Mouse (Mus musculus): Measurements from ENCODE around the gene Notch2. TPM values are rescaled to one million over a fixed set of nuclear protein-coding genes. Genes with fewer than 3 reads are reported as not detected.
"Not testable (repeated sequence)": the region's sequence is repeated elsewhere in the genome, so short reads cannot be mapped to it uniquely, and the experiment has no call there.

The Notch2 gene
- total RNA-seq, 2 experiments from 2014 or later, result 11.1 to 11.5 TPM

DNA sequence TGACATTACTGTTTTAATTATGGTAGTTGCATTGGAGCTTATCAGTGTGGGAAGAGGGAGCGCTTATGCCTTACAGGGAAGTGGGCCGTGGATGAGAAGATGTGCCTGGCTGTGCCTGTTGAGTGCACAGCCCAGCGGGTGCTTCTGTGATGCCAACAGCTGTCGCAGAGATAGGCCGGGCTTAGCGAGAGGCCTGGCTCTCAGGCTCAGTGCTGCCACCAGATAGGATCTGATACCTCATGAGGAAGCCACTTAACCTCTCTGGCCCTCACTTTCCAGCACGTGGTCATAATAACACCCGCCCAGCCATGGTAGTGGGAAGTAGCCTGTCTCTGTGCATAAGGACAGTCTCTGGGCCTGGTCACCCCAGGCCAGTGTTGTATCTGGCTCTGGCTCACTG, 33.0 kb downstream of the Notch2 start:
- peak; percentile 89 for ATAC-seq (replicated peaks; ENCODE audit: low FRiP score, poor library complexity, severe bottlenecking)

DNA sequence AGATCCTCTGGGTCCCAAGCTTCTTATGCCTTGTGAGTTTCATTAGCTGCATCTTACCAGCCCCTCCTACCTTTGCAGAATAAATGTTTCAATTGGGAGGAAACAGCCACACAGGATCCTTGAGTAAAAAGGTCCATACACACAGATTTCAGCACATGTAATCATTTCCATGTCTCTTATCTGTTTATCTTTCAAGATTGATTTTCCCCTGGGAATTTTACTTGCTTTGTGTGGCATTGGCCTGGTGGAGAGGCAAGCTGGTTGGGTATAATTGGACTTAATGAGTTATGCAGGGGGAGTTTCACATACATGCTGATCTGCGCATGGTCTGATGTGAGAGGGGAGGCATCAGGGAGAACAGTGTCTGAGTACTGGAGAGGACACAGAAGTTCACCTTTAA, 36.3 kb downstream of the Notch2 start:
- ATAC-seq (replicated peaks; ENCODE audit: low FRiP score, poor library complexity, severe bottlenecking), result no peak

DNA sequence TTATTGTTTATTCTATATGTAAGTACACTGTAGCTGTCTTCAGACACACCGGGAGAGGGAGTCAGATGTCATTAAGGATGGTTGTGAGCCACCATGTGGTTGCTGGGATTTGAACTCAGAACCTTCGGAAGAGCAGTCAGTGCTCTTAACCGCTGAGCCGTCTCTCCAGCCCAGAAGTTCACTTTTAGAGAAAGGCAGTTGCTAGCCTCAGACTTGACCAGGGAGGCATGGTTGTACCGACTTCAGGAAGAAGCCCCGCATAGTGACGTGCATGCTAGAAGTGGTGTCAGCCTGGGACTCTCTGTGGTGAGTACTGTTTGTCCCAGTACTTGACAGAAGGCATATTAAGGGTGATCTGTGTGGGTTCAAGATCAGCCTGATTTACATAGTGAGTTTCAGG, 36.8 kb downstream of the Notch2 start:
- ATAC-seq (replicated peaks; ENCODE audit: low FRiP score, poor library complexity, severe bottlenecking), result not testable (repeated sequence)

DNA sequence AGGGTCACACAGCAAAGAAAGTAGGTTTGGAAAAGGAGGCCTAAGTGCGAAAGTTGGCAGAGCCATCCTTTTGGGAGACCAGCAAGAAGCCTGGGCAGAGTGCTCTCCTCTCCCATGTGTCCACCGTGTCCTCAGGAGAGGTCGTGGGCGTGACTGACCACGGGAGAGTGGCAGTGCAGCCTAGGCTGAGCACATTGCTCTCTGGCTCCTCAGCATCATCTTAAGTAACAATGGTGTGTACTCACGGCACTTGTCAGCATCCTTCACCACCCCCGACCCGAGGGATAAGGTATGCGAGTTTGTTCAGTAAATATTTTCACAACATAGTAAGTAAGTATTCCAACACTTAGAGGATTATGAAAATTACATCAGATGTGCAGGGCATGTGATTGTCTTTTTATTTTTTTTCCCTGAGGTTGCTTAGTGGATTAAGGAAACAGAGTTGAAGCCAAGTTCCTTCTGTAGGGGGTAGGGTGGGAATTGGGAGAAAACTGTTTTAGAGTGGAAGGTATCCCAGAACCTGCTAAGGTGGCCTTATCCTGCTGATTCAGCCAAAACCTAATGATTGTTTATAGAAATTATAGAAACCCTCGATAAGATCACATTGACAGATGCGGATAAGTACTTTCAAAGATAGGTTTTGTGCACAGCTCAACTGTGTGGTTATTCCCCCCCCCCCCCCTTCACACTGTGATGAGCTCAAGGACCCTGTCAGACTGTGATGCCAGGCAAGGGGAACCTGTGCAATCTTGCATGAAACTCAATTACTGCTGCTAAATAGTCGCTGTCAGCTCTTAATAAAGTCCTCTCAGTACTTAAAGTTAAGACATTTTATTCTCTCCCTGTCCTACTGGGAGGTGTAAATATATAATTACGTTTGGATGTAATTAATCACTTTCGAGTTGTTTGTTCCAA, 37.4 kb downstream of the Notch2 start:
- no peak for ATAC-seq (replicated peaks; ENCODE audit: low FRiP score, poor library complexity, severe bottlenecking)

DNA sequence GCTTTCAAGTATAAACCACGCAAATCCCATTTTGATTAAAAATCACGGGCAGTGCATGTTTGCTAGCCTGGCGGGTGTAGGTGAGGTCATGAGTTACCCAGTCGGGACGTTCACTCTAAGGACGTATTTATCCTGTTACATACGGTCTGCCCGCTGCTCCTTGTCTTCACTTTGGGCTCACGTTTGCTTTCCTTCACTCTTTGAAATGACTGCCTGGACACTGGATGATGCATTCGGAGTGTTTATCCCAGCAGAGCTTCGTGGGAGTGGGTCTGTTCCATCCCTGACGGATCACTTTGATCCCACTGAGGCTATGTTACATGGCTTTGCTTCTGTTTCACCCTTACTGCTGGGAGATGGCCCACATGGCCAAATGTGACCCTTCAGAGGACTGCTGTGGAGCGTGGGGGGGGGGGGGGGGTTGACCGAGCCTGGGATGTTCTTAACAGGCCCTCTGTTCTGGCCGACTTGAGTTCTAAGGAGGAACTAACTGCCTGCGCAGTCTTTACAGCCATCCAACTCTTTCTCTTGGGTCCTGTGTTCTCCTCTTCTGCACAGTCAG, 38.2 kb downstream of the Notch2 start:
- ATAC-seq (replicated peaks; ENCODE audit: low FRiP score, poor library complexity, severe bottlenecking), result no peak

DNA sequence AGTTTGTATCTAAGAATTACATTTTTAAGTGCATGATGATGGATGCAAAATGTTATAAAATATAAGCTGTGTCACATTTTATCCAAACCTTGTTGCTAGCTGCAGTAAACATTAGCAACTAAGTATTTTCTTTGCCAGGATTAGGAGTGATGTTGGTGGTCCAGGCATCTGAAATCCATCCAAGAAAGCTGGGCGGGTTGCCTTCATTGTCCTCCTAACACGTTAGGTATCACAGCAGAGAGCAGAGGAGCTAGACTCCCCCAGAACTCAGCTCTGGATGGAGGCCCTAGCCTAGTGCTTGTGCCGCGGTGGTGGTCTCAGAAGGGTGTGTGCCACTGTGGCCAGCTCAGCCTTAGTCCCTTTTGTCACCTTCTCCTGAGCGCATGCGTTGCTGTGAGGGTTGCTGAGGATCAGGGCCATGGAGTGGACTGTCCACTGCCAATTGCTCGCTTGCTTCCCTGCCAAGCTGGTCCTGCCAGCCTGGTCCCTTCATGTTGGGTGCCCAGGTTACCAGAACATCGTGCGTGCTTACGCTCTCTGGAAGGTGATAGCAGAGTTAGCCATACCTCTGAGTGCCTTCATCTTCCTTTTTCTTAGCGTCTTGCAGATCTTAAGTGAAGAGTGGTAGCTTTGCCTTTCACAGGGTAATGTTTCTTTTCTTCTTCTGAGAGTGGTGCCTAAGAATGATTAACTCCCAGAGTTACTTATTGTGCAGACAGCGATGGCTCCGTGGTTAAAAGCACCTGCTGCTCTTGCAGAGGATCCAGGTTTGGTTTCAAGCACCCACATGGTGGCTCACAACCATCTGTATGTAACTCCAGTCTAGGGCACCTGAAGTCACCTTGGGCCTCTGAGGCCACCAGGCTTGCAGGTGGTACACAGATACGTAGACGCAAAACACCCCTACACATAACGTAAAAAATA, 39.4 kb downstream of the Notch2 start:
- ATAC-seq (replicated peaks; ENCODE audit: low FRiP score, poor library complexity, severe bottlenecking), result no peak

DNA sequence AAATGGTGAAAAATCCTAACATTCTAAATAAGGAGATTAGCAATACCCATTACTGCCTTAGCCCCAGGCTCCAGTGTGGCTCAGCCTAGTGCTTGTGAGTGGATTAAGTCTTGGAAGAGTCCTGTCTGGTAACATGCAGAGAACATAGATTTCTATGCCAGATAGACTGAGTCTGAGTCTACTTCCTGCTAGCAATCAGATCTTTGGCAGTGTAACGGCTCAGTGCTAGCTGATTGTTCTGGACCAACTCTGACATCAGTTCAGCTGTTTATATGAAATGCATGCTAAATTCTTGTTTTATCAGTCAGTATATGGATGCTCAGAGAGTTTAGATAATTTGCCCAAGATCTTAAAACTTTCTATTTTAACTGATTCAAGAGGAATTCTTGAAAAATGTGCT, 40.5 kb downstream of the Notch2 start:
- no peak for ATAC-seq (replicated peaks; ENCODE audit: low FRiP score, poor library complexity, severe bottlenecking)

DNA sequence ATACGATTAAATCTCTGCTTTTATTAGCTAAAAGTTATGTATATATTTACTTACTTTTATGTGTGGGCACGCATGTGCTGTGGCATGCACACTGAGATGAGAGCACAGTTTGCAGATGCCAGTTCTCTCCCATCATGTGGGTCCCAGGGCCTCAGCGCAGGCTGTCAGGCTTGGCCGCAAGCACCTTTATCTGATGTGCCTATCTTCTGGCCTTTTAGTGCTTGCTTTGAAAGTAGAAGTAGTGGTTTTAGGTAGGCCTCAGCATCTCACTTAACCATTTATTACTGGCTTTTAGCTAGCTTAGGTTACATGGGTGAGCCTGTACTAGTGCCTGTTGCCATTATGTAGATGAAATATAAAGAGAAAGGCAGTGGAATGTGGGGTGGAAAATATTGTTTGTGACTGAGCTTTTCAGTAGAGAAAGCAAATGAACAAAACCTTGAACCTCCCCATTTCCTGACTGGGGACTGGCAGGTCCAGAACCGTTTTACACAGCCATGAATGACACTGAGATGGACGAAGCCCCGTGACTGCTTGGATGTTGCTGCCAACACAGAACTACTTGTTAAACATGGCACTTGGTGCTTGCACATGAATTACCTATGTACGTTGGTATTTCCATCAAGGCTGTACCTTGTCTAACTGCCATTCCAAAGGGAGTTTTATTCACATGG, 41.1 kb downstream of the Notch2 start:
- ATAC-seq (replicated peaks; ENCODE audit: low FRiP score, poor library complexity, severe bottlenecking), result no peak

DNA sequence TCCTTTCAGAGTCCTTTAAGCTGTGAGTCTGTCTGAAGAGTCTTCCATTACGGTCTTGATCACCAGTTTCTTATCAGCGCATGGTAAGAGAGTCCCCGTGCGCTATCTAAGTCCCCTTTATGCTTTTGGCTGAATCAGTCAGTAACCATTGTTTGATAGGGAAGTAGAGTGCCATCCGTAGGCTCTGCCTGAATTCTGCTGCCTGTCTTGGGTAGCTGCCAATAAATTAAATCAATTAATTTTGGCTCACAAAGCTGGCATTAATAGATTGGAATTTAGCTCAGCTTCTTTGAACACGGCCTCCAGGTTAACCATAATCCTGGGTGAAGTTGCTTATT, 41.6 kb downstream of the Notch2 start:
- no peak for ATAC-seq (replicated peaks; ENCODE audit: low FRiP score, poor library complexity, severe bottlenecking)

DNA sequence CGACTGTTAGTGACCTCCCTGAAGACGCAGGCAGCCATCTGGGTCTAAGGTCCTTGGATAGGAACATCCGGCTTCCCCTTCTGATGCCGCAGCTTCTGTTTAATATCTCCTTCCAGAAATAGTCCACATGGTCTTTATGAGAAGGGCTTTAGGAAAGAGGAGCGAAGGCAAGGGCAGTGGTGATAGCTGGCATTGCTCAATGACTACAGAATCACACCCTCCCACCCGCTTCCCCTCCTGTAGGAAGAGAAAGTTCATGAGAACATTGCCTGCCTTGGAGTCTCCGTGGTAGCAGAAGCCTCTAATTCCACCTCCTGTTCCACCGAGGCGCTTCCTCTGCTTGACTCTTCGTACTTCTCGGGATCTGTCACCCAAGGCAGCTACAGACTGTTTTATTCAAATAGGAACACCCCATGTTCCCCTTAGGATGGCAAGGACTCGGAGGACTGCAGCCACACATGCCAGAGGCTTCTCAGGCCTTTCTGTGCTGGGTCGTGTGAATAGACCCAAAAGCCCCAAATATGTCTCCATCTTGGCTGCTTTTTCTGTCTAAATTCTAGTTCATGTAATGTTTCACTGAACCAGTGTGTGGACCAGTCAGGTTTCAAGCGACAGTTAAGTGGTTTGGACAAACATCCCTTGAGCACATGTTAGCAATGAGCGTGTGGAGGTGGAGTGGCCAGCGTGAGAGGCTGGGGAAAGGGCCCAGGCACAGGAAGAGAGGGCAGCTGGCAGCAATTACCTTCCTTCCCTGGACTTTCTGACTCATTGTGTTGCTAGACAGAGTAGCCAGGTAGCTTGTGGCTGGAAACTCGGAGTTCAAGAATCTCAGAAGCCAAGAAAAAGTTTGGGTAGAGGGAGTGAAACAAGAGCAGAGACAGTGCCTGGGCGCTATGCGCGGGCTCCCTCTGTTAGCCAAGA, 42.7 kb downstream of the Notch2 start:
- no peak for ATAC-seq (replicated peaks; ENCODE audit: low FRiP score, poor library complexity, severe bottlenecking)

DNA sequence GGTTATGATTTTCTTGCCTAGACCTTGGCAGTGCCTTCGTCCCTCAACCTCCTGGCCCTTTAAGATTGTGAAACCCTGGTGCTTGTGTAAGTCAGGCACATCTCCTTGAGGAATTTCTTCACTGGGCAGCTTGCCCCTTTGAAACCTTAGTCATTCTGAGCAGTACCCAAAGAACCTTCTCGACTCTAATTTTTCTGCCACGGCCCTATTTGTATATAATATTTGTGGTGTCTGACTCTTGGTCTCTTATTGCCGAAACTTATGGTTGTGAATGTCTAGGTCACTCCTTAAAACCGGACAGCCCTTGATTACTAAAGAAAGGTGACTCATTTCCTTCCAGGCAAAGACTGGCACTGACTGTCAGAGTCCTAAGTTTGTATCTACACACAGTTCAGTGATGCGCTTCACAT, 43.6 kb downstream of the Notch2 start:
- no peak for ATAC-seq (replicated peaks; ENCODE audit: low FRiP score, poor library complexity, severe bottlenecking)

DNA sequence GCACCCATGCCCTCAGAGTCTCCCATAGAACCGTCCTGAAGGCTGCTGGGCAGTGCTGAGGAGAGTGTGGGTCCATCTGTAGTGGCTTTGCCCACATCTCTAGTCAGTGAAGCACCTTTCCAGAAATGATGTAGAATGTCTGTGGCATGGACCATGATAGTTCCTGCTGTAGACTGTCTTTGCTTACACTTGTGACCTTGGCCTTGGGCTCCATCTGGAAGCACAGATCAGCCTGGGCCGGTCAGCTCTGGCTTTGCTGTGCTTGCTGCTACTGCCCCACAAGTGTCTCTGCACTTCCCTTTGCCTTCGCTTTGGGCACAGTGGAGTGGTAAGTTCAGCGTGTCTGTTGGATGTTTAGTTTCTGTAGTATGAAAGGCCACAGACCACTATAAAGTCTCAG, 45.7 kb downstream of the Notch2 start:
- ATAC-seq (replicated peaks; ENCODE audit: low FRiP score, poor library complexity, severe bottlenecking), result no peak

DNA sequence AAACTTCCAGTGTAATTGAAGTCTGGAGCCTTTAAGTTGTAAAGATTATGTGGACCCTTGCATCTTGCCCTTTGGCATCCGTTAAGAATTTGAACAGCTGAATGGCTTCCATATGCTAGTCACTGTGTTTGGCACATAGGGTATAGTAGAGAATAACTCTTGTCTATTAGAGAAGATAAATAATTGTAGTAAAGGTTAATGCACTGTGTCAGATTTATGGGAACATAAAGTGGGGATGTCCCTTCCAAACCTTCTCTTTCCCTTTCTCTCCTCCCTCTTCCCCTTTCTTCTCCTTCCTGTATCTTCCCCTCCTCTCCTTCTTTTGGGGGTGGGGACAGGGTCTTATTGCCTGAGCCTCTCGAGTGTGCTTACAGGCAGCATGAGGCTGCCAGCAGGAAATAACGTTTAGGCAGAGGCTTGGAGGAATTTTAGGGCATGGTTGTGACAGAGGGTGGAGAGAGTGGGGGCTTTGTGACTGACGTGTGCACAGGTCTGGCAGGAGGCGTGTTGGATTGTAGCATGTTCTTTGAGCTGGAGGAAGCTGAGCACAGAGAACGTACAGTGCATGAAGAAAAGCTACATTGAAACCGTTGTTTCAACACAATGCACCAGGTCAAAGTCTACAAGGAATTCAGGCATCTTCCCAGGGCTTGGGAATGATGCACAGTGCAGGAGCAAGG, 47.8 kb downstream of the Notch2 start:
- ATAC-seq (replicated peaks; ENCODE audit: low FRiP score, poor library complexity, severe bottlenecking), result no peak

DNA sequence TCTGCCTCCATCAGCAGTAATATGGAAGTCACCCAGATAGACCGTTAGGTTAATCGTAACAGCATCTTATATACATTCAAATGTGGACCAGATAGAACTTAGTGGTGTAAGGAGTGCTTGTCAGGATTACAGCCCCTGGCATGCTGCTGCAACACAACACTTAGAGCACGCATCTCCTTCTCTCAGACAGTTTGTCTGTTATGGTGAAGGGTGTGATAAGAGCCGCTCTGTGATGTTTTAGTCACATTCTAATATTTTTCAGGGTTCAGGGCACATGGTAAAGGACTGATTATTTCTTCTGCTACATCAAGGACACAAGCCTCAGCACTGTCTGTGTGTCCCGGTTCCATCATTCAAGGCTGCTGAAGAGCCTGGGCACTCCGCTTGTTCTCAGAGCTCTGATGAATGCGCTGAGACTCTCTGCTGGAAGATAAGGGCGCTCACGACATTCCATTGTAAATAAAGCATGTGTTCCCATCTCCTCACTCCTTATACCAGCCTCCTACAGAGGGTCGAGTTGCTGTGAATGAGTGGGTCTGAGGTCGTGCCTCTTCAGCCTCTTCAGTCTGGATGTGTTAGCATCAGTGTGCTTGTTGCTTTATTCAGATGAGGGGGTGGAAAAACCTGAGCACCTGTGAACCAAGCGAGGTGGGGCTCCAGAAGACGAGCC, 48.5 kb downstream of the Notch2 start:
- peak; percentile 35 for ATAC-seq (replicated peaks; ENCODE audit: low FRiP score, poor library complexity, severe bottlenecking)

DNA sequence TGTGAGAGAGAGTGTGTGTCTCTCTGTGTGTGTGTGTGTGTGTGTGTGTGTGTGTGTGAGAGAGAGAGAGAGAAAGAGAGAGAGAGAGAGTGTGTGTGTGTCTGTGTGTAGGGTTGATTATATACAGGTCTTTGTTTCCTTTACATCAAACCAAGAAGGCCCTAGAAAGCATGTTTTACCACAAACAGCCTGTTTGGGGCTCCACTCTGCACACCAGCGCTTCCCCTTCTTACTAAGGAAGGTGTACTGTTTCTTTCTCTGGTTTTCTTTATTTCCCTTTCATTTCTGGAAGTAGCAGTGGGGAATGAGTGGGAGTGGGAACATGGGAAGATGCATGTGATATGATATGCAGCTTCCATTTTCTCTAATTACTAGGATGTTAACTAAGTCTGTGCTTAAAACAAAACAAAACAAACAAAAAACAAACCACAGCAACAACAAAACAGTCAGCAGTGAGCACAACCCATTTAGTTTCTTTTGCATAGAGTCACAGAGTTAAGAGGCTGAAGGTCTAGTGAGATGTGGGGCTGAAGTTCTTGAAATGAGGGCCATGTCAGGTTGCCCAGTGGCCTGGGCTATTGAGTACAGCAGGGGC, 49.4 kb downstream of the Notch2 start:
- ATAC-seq (replicated peaks; ENCODE audit: low FRiP score, poor library complexity, severe bottlenecking), result peak; percentile 34

DNA sequence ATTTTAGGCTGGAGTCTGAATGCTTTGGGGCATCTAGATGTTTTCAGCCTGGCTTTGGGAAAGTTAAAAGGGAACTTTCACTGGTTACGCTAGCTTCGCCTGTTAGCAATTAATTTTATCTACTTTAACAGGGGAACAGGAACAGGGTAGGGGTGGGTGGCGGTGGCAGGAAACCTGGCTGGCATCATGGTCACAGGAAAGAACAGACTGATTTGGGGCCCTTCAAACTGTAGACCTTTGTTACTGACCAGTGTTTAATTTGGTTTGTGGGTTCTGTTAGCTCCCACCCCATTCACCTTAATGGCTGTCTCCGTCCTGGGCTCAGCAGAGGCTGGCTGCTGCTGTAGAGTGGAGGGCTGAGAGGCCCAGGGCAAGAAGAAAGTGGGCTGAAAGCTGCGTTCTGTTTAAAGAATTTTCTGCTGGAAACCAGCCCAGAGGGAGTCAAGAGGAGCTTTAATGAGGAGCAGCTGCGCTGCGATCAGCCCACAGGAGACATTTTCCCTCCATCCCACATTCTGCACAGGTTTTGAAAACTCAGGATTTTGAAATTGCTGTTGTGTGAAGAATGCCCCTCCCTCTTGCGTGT, 50.0 kb downstream of the Notch2 start:
- peak; percentile 49 for ATAC-seq (replicated peaks; ENCODE audit: low FRiP score, poor library complexity, severe bottlenecking)

DNA sequence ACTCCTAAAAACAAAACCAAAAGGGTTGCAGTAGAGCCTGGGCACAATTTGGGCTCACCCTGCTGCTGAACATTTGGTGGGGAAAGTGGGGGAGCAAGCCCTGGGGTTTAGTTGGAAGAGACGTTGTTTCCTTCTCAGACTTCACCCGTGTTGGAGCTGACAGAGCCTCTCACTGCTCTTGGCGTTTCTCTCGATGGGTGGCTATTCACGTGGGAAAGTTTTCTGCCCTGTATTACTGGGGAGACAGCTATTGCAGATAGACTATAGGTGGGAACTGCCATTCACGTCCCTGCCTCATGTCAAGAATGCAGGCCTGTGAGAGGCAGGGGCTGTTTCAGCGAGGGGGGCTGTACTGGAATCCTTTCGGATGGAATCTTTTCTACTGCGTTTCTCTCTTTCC, 50.5 kb downstream of the Notch2 start:
- ATAC-seq (replicated peaks; ENCODE audit: low FRiP score, poor library complexity, severe bottlenecking), result 0 out of 2 replicates have a peak, but pooled peaks have one; percentile 29
